Mouse (Mus musculus): ENCODE measurements at regions not wholly inside any gene's neighbourhood (a gene's known extent, or its start where the extent isn't known, plus 50 kb on each side); places are given as distances from the start of the nearest gene placed in this dataset.

DNA sequence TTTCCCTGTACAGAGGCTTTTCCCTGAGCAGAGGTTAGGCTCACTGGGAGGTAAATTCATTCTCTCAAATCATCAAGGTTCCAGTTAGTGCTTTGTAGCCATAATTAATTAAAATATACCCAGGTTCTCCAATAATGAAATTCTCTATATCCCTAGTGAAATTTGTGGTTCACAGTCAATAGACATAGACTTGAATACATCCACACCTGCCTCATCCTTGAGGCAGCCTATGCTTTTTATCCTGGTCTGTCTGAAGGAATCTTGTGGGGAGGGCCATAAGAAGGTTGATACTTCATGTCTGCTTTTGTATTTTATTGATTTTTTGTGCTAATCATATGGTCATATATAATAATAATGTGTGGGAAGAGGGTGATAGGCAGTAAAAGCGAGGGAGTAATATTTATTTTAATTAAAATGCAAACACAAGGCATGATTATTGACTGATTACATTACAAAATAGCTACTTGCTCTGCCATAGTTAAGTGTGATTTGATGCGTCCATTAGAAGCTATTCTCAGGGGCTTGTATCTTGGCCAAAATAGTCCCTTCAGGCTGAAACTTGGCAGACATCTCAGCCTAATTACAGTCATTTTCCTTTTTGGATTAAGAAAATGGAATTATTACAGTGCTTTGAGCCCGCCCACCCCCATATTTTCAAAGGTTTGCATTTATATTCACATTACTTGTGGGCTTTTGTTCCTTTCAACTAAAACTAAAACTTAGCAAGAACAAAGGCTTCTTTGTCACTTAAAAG, 64.2 kb upstream of the Neurod6 start:
- TF ChIP-seq CTCF (IDR thresholded peaks at IDR 0.05; ENCODE audit: low read depth) (no peak), EP300 (IDR thresholded peaks at IDR 0.05; ENCODE audit: low read depth) (no peak)
- no peak for ATAC-seq (ENCODE audit: insufficient read depth)
- no peaks in the 10 kb centered on the region for H3K9me3 ChIP-seq (ENCODE audit: control insufficient read depth, low read length)
- no peak overlapping the region for H3K27ac ChIP-seq
- H3K4me1 ChIP-seq (replicated peaks; ENCODE audit: control insufficient read depth in 2 of 2, insufficient read depth in 2 of 2, low read length in 1 of 2) = no peaks in the 10 kb centered on the region
- no peaks in the 10 kb centered on the region for H3K27me3 ChIP-seq (ENCODE audit: control insufficient read depth, insufficient read depth, low read length)
- H3K9ac ChIP-seq (replicated peaks) = no peak overlapping the region
- no peak overlapping the region for H3K4me2 ChIP-seq (ENCODE audit: low read depth)
- no peak for DNase-seq (ENCODE audit: low read depth in 3 of 3, low spot score in 3 of 3)
- no peaks in the 10 kb centered on the region for H3K36me3 ChIP-seq (replicated peaks; ENCODE audit: control insufficient read depth, insufficient read depth, low read depth)
- WGBS (ENCODE audit: insufficient replicate concordance) = 46% methylated on average over 3 of the region's 3 CpGs
- no peak overlapping the region for H3K4me3 ChIP-seq (ENCODE audit: insufficient read depth in 1 of 2, low read depth in 2 of 2, low read length in 2 of 2)

DNA sequence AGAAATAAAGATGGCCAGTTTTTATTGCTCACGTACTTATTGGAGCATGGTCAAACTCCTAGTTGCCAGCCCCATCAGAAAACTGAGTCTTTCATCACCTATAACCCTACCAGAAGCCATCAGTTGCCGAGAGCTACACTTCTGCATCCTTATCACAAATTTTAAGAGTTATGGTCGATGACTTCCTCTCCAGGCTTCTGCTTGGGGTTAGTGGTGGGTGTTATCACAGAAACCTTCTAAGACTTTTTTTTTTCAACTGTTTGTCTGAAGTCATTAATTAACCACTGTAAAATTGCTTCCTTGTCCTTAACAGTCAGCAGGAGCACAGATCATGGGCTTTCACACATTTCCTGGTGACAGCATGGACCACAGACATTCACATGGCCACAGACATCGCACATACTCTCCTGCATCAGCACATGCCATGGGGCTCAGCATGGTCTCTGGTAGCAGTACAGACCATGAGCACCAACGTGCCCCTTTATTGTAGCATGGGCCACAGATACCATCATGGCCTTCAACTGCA, 50.3 kb upstream of the Neurod6 start:
- no peaks in the 10 kb centered on the region for H3K9me3 ChIP-seq (ENCODE audit: control insufficient read depth, low read length)
- H3K4me3 ChIP-seq (ENCODE audit: insufficient read depth in 1 of 2, low read depth in 2 of 2, low read length in 2 of 2) = no peak overlapping the region
- H3K4me2 ChIP-seq (ENCODE audit: low read depth) = no peak overlapping the region
- no peak overlapping the region for H3K9ac ChIP-seq (replicated peaks)
- H3K27me3 ChIP-seq (ENCODE audit: control insufficient read depth, insufficient read depth, low read length) = no peaks in the 10 kb centered on the region
- 18% methylated on average over 5 of the region's 5 CpGs for WGBS (ENCODE audit: insufficient replicate concordance)
- no peaks in the 10 kb centered on the region for H3K36me3 ChIP-seq (replicated peaks; ENCODE audit: control insufficient read depth, insufficient read depth, low read depth)
- no peak for DNase-seq (ENCODE audit: low read depth in 3 of 3, low spot score in 3 of 3)
- H3K4me1 ChIP-seq (replicated peaks; ENCODE audit: control insufficient read depth in 2 of 2, insufficient read depth in 2 of 2, low read length in 1 of 2) = no peaks in the 10 kb centered on the region
- TF ChIP-seq EP300 (IDR thresholded peaks at IDR 0.05; ENCODE audit: low read depth) (no peak), CTCF (IDR thresholded peaks at IDR 0.05; ENCODE audit: low read depth) (no peak)
- no peak overlapping the region for H3K27ac ChIP-seq
- no peak for ATAC-seq (ENCODE audit: insufficient read depth)
